11 mouse cellular contexts compared by ENCODE assay signal in genomic region chr6:77578612-77579011, GRCm38 (mm10).
DNase-seq lines count a peak whose midpoint lies in the region; ATAC-seq and TF ChIP-seq lines count a peak whose summit lies in the region.
"Had no signal": no experiment of that assay in that cellular context is flagged by ENCODE, and none has a peak within 500 bp of the region (broad histone marks: within the 10 kb centered on the region; RNA-seq: fewer than 3 reads in every experiment).

No protein-coding gene starts in this region.

- no peaks in the 10 kb centered on the region for H3K4me1 ChIP-seq in embryonic facial prominence, embryonic 11.5 days (ENCODE audit: control insufficient read depth, insufficient read depth, low read length)
- no peaks in the 10 kb centered on the region for H3K4me1 ChIP-seq in embryonic facial prominence, embryonic 10.5 days
- H3K4me1 ChIP-seq in cortical plate, adult 2 months (ENCODE audit: control insufficient read depth, insufficient read depth, low read length): no peaks in the 10 kb centered on the region; the same call in 1 of the 2 replicates

- ATAC-seq in embryonic facial prominence, embryonic 11.5 days (replicated peaks; ENCODE audit: insufficient number of reproducible peaks, low FRiP score, low TSS enrichment, low read depth): no peak
- ATAC-seq: intestine, embryonic 16.5 days had no signal

- 60% methylated on average over 1 of the region's 1 CpGs for WGBS in embryonic facial prominence, embryonic 11.5 days
- WGBS in embryonic facial prominence, embryonic 10.5 days: 60% methylated on average over 1 of the region's 1 CpGs

- H3K4me2 ChIP-seq in embryonic facial prominence, embryonic 11.5 days (ENCODE audit: low read depth, low read length): no peak overlapping the region

- H3K27me3 ChIP-seq in embryonic facial prominence, embryonic 11.5 days (ENCODE audit: control insufficient read depth, insufficient read depth, low read length): no peaks in the 10 kb centered on the region
- no peaks in the 10 kb centered on the region for H3K27me3 ChIP-seq in embryonic facial prominence, embryonic 10.5 days (replicated peaks; ENCODE audit: low read depth, poor library complexity, severe bottlenecking)

- peak; percentile 8; the same call in 1 of the 2 replicates for TF ChIP-seq CTCF in cortical plate, adult 2 months (IDR thresholded peaks at IDR 0.05; ENCODE audit: extremely low read depth, insufficient read depth, low read length)

- no peak overlapping the region for H3K27ac ChIP-seq in embryonic facial prominence, embryonic 11.5 days (replicated peaks; ENCODE audit: low read depth, low read length)
- H3K27ac ChIP-seq in embryonic facial prominence, embryonic 10.5 days (replicated peaks): no peak overlapping the region
- no peak overlapping the region for H3K27ac ChIP-seq in cortical plate, adult 2 months (ENCODE audit: insufficient read depth, low read length)

- peak; percentile 43 for DNase-seq in embryonic facial prominence, embryonic 11.5 days (ENCODE audit: low spot score)
- no peak for DNase-seq in embryonic facial prominence, embryonic 10.5 days (ENCODE audit: low spot score)
- DNase-seq in layer of hippocampus, adult 9-10 months (ENCODE audit: low spot score): peak; percentile 30
- DNase-seq in layer of hippocampus, adult 8-10 months (ENCODE audit: low spot score in 2 of 2): no peak
- peak; percentile 27 for DNase-seq in 3T3-L1 (ENCODE audit: low read depth, low spot score)
- DNase-seq in thymus, postnatal 10 days (ENCODE audit: low spot score in 2 of 2): no peak
- DNase-seq in spleen, adult 12 weeks (ENCODE audit: low spot score): no peak
- DNase-seq: kidney, postnatal 36 days; lung, adult 2 months had no signal

- TF ChIP-seq POLR2A in cortical plate, adult 2 months (IDR thresholded peaks at IDR 0.05; ENCODE audit: extremely low read depth, insufficient read depth, low read length): no peak

- H3K9me3 ChIP-seq in embryonic facial prominence, embryonic 11.5 days (replicated peaks; ENCODE audit: control insufficient read depth, low read length): no peaks in the 10 kb centered on the region
- no peaks in the 10 kb centered on the region for H3K9me3 ChIP-seq in embryonic facial prominence, embryonic 10.5 days

- H3K36me3 ChIP-seq in embryonic facial prominence, embryonic 11.5 days (replicated peaks; ENCODE audit: control insufficient read depth, insufficient read depth, low read depth, low read length): no peaks in the 10 kb centered on the region
- H3K36me3 ChIP-seq in embryonic facial prominence, embryonic 10.5 days (replicated peaks): no peaks in the 10 kb centered on the region

- H3K4me3 ChIP-seq in embryonic facial prominence, embryonic 11.5 days (ENCODE audit: low read depth, low read length): no peak overlapping the region
- no peak overlapping the region for H3K4me3 ChIP-seq in embryonic facial prominence, embryonic 10.5 days
- no peak overlapping the region for H3K4me3 ChIP-seq in cortical plate, adult 2 months (ENCODE audit: insufficient read depth, low read length)

- no peak overlapping the region for H3K9ac ChIP-seq in embryonic facial prominence, embryonic 11.5 days (replicated peaks; ENCODE audit: low read length)

Comparison
In these comparisons a context has a peak if more than half of its experiments do, and no peak if none do; other contexts are left out.
1. DNase-seq: peak in embryonic facial prominence, embryonic 11.5 days (single experiment), layer of hippocampus, adult 9-10 months (single experiment) and 3T3-L1 (single experiment); none in embryonic facial prominence, embryonic 10.5 days (single experiment), layer of hippocampus, adult 8-10 months (0 of 2), thymus, postnatal 10 days (0 of 2) and spleen, adult 12 weeks (single experiment).